Mouse (Mus musculus): Measurements from ENCODE around the gene Bsdc1.

DNA sequence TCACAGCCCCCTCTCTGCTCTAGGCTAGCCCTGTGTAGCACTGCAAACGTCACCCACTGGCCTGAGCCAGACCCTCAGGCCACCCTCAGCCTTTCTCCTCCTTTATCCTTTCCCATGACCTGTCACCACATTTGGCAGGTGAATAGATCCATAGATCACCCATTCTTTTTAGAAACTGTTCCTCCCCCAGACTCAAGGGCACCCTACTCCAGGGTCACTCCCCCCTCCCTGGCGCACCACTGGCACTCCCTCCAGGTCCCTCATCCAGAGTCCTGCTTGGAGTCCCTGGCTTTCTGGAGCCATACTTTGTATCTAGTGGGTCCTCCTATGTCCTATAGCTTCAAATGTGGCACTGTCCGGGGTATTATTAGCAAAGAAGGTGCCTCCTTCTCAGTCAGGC is 44.1 kb downstream of the Bsdc1 start:
- no peak for TF ChIP-seq CEBPB (IDR thresholded peaks at IDR 0.05; ENCODE audit: insufficient read depth, poor library complexity, severe bottlenecking)
- no peak for TF ChIP-seq E2F4 (IDR thresholded peaks at IDR 0.05; ENCODE audit: insufficient read depth)
- no peak for TF ChIP-seq POLR2AphosphoS2 (IDR thresholded peaks at IDR 0.05; ENCODE audit: insufficient read length, low read depth)
- no peak for TF ChIP-seq USF1 (IDR thresholded peaks at IDR 0.05; ENCODE audit: low read depth)
- TF ChIP-seq MAX (IDR thresholded peaks at IDR 0.05; ENCODE audit: low read depth) = no peak
- no peak for TF ChIP-seq POLR2A (IDR thresholded peaks at IDR 0.05; ENCODE audit: insufficient read length, low read depth)
- no peak for TF ChIP-seq MYOD1 (IDR thresholded peaks at IDR 0.05; ENCODE audit: control insufficient read depth in 1 of 3, insufficient read length in 2 of 3, low read depth in 2 of 3)
- no peak for TF ChIP-seq MYOG (IDR thresholded peaks at IDR 0.05; ENCODE audit: control insufficient read depth in 1 of 3, insufficient read depth in 1 of 3, insufficient read length in 2 of 3, low read depth in 2 of 3)
- no peak for TF ChIP-seq TCF12 (IDR thresholded peaks at IDR 0.05; ENCODE audit: insufficient read depth, poor library complexity, severe bottlenecking)
- TF ChIP-seq REST (IDR thresholded peaks at IDR 0.05; ENCODE audit: insufficient read depth, insufficient read length) = no peak
